Mouse (Mus musculus): ENCODE measurements around the gene Fam92b.

Gene Fam92b

GRCm38 (mm10) chr8:120190107-120190809 lies 13.0 kb upstream of the Fam92b start:
- DNase-seq (ENCODE audit: low spot score in 2 of 2) = no peak

- no peak for DNase-seq (ENCODE audit: low spot score in 2 of 2)
These were observed 12.2 kb upstream of the Fam92b start for GRCm38 (mm10) chr8:120189440-120189839.

DNA sequence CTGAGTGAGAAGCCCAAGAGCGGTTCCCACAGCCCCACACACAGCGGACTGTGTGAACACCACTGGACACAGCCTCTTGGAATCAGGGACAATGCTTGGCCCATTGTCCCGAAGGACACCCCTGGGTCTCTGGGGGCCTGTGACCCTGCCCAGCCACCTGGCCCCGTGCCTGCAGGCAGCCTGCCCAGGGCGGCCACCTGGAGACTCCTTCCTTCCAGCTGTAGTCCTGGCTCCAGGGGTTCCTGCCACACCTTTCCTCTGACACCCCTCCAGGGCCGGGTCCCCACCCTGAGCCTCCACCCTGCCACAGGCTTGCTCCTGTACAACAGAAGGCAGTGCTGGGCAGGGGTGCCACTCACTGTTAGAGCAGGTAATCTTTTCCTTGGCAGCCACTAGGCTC lies 11.2 kb upstream of the Fam92b start:
- DNase-seq (ENCODE audit: low spot score in 2 of 2) = peak; percentile 83 to 88

DNA sequence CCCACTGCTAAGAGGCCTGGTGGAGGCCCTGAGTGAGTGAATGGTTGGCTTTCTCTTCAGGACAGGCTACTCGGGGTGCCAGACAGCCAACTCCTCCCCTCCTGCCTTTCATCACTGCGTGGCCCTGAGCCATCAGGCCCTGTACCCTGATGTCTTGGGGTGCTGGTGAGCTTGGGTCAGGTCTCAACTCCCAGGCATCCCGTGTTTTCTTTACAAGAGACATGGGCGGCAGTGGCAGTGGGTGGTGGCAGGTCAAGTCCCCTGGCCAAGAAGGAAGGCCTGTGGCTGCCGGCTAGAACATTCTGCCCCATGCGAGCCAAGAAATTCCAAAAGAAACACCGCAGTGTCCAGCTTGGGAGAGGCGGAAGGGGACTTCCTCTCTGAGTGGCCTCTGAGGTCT lies 9.2 kb upstream of the Fam92b start:
- DNase-seq (ENCODE audit: low spot score in 2 of 2) = peak; percentile 81 to 83

DNA sequence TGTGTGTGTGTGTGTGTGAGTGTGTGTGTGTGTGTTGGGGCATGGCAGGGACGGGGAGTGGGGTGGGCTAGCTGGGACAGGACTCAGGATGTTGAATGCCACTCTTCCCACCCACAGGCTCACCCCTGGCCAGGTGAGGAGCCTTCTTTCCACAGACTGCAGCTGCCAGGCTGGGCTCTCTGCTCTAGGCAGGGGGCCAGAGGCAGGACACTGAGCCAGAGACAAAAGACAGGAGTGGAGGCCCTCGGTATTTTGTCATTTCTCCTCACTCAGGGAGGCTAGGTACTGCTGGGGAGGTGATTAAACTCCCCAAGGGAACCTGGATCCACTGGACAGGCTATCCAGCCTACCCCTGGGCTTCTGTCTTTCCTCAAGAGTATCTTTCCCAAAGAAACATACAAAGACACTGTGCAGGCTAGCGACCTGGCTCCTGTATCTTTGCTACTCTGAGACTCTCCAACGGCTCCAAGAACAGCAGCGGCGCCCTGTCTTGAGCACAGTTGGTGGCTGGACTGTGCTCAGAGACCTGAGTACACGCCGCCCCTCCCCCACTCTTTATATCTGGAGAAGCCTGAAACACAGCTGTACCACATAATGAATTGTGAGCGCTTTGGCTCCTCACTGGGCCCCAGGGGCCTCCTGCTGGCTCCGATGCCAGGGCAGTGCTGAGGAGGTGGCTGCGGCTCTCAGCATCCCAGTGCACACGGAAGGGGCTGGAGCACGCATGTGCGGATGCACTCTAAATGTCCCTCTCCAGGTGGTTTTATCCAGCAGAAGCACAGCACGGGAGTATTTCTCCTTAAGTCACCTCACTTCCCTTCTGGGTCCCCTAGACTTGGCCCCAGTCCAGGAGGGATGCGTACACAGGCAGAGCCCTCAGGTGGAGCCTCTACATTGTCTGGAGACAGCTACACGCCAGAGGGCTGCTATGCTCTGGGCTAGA lies 7.9 kb upstream of the Fam92b start:
- peak; percentile 56 to 63 for DNase-seq (ENCODE audit: low spot score in 2 of 2)

GRCm38 (mm10) chr8:120184366-120184765 lies 7.1 kb upstream of the Fam92b start:
- peak in 1 of 2 experiments; percentile 48 for DNase-seq (ENCODE audit: low spot score in 2 of 2)

- no peak for DNase-seq (ENCODE audit: low spot score in 2 of 2)
These were observed 4.7 kb upstream of the Fam92b start for GRCm38 (mm10) chr8:120181861-120182414.

- no peak for DNase-seq (ENCODE audit: low spot score in 2 of 2)
These were observed 4.0 kb upstream of the Fam92b start for GRCm38 (mm10) chr8:120181274-120181673.

DNA sequence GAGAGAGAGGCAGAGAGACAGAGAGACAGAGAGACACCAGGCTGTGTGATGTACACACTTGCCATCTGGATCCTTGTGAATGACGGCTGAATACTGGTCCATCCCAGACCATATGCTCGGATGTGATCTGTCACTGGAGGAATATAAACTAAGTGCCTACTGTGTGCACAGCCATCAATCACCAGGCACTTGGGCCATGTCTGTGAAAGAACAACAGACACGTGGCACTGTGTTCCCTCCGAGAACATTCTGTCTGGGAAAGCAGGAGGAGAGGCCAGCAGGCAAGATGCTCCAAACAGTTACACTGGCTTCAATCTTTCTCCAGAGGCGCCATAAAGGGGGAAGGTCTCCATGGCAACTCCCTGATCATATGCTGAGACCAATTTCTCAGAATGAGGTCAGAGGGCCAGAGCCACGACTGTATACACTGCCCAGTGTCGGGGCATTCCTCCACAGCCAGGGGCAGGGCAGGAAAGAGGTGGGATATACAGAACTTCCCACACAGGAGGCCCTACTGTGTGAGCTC lies 3.2 kb upstream of the Fam92b start:
- no peak for DNase-seq (ENCODE audit: low spot score in 2 of 2)

DNA sequence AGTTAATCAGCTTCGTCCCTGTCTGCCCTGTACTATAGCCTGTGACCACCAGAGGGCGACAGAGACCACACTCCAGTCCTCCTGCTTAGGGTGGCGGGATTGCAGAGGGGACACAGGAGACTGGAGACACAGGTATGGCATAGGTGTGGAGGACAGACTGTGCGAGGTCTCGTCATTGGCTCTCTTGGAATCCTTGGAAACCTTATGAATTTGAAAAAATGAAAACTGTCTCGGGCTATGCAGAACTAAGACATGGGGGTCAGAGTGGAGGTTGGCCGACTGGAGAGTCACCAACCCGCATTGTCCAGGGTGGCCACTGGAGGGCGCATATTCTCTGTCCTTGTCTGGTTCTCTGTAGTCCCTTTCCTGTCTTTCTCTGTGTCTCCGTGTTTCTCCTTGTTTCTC lies 1.8 kb upstream of the Fam92b start:
- peak; percentile 83 to 91 for DNase-seq (ENCODE audit: low spot score in 2 of 2)

DNA sequence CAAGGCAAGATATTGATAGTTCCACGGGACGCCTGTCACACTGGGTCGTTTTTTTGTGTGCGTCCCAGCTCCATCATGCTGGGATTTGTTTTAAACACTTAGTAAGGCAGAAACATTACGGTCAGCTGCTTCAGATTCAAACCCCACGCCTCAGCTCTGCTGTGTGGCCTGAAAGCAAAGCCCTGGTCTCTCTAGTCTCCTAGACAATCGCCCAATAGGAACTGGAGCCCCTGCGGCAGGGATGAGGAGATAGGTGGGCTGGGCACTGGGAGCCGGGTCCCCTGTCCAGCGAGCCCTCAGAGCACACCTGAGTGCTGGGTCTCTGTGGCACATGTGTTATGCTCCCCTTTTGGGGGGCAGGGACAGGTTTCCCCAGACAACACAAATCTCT lies 853 bp upstream of the Fam92b start:
- DNase-seq (ENCODE audit: low spot score in 2 of 2) = no peak

DNA sequence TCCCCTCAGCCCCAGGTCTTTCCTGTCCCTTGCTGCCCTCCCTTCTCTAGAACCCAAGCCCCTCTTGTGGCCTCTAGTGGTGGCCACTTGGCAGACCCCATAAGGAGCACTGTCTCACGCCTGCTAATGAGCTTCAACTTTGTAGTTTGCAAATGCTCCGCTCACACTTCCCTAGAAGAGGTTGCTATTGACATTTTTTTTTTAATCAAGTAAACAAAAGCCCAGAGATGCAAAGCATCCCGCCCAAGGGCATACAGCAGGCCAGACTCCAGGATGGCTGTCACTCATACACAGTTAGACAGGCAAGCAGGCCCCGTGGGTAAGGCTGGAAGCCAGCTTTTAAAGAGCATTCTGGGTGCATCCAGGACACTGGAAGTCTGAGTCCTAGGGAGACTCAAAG lies 661 bp downstream of the Fam92b start:
- no peak for DNase-seq (ENCODE audit: low spot score in 2 of 2)

- DNase-seq (ENCODE audit: low spot score in 2 of 2) = no peak
These were observed 2.7 kb downstream of the Fam92b start for GRCm38 (mm10) chr8:120174606-120175005.

DNA sequence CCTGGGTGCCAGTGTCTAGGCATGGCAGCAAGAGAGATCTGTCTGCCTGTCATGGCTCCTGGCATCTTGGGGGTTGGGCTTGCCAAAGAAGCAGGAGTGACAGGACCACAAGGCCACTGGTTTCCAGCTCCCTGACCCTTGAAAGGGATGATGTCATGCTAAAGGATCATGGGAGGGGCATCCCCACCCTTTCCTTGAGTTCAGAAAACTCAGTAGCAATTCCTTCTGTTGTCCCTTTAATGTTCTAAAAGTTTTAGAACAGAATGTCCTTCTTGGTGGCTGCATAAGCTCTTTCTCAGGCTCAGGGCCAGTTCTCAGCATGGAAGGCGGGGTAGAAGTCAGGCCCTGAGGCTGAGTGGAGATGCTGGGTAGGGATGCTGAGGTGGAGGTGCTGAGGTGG lies 4.1 kb downstream of the Fam92b start:
- no peak for DNase-seq (ENCODE audit: low spot score in 2 of 2)

DNA sequence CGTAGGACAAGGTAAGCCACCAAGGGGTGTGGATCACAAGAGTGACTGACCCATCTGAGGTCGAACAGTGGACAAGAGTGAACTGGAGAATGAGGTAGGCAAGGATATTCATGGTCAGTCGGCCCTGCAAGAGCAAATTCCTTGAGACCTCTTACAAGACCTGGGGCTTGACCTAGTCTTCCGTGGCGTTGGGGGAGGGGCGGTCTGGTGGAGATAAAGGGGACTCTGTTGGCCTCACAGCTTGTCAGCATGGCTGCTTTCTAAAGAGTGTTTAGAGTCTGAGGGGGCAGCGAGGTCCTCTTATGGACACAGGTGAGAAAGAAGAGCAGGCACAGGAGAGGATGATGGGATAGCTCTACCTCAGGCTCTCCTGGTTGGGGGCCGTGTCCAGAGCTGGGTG lies 8.1 kb downstream of the Fam92b start:
- DNase-seq (ENCODE audit: low spot score in 2 of 2) = no peak

DNA sequence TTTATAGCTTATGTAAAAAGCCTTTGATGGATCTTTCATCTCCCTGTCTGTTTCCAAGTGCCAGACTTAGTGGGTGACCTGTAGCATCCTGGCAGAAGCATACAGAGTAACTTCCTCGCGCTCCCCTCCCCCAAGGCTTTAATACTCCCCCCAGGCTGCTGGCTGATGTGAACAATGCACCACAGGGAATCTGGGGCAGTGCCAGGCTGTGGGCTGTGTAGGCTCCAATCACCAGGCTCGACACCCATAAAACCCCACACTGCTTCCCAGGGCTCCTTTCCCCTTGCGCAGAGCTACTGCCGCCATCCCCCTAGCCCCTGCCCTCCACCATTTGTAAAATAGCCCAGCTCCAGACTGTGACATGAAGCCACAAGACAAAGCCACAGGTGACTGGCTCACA lies 9.4 kb downstream of the Fam92b start:
- no peak for DNase-seq (ENCODE audit: low spot score in 2 of 2)

DNA sequence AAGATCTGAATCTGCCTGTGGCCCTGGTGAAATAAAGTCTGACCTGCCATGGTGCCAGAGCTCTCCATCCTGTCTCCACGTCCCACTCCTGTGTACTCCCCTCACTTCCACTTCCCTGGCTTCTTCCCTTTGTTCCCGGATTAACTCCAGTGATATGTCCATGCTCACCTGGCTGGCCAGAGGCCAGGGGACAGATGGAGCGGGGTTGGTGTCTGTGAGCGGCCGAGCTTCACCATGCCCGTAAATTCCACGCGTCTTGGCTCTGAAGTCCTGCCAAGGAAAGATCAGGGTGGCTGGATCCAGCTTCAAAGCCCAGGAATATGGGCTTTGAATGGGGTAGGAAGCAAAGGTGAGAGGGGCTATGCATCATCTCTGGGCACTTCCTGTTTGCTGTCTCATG lies 10.1 kb downstream of the Fam92b start:
- DNase-seq (ENCODE audit: low spot score in 2 of 2) = no peak

DNA sequence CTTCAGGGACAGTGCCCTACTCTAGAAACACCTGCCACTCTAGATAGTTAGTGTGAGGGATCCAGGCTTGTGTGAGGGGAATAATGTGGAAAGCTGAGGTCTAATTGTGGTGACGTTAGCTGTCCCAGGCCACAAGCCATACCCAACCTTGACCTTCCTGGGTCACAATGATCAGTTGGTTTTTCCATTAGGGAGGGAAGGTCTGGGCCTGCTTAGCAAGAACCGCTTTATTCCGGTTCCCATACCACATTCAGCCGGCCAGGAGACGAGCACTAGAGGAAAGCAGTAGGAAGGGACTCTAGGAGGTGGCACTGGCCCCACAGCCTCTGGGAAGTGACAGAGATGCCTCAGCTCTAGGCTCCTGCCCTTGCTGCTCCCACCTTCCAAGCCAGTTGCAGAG lies 13.2 kb downstream of the Fam92b start:
- no peak for DNase-seq (ENCODE audit: low spot score in 2 of 2)

GRCm38 (mm10) chr8:120163376-120163775 lies 13.9 kb downstream of the Fam92b start:
- no peak for DNase-seq (ENCODE audit: low spot score in 2 of 2)

DNA sequence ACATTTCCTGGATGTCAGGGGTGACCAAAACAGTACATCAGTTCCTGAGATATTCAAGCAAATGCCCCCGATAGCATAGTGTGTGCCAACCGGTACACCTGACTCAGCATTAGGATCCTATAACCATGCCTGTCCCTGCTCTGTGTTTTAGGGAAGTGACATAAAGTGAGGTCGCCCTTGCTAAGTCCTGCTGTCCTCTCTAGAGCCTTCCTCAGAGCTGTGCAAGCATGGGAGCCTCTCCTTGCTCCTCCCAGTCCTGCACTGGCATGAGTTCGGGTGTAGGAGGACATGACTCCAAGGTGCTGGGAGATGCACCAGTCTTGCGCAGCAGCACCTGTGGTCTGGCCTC lies 14.9 kb downstream of the Fam92b start:
- DNase-seq (ENCODE audit: low spot score in 2 of 2) = no peak

DNA sequence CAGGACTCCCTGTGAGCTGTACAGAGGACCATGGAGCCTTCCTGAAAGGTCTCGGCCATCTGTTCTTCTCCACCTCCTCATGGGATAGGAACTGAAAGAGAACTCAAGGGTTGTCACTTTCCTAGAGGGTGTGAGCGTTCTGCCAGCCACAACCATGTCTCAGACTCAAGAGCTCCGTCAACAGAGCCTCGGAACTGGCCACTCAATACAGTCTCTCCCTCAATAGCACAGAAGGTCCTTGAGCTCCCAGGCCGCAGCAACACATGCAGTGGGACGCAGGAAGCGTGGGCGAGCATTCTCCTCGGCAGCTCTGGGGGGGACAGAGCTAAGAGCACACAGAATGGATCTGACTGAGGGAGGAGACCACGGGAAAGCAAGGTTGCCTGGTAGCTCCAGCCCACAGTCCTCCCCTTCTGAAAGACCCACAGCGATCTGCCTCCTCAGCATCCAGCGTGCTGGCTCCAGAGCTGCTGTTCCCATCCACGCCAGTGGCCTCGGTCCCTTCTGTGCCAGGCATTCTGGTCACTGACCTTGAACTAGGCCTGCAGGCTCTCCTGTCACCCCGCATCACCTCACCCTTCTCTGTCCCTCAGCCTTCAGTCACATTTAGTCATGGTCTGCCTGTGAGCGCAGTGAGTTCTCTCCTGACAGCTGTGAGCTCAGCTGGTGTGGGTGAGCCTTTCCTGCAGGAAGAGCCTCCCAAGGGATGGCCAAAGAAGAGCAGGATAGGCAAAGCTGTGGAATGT lies 15.4 kb downstream of the Fam92b start:
- no peak for DNase-seq (ENCODE audit: low spot score in 2 of 2)

GRCm38 (mm10) chr8:120160366-120160765 lies 16.9 kb downstream of the Fam92b start:
- no peak for DNase-seq (ENCODE audit: low spot score in 2 of 2)

All from heart, adult 9 months (tissue).